Mouse (Mus musculus) frontal cortex, postnatal 36 days (tissue): ENCODE measurements at regions not wholly inside any gene's neighbourhood (a gene's known extent, or its start where the extent isn't known, plus 50 kb on each side); places are given as distances from the start of the nearest gene placed in this dataset.

Experiments
- DNase-seq, 2 experiments: peaks; one replicate each; pipeline ENCODE4 v3.0.0; 2022; ENCODE audit warnings: low spot score in 2 of 2

DNA sequence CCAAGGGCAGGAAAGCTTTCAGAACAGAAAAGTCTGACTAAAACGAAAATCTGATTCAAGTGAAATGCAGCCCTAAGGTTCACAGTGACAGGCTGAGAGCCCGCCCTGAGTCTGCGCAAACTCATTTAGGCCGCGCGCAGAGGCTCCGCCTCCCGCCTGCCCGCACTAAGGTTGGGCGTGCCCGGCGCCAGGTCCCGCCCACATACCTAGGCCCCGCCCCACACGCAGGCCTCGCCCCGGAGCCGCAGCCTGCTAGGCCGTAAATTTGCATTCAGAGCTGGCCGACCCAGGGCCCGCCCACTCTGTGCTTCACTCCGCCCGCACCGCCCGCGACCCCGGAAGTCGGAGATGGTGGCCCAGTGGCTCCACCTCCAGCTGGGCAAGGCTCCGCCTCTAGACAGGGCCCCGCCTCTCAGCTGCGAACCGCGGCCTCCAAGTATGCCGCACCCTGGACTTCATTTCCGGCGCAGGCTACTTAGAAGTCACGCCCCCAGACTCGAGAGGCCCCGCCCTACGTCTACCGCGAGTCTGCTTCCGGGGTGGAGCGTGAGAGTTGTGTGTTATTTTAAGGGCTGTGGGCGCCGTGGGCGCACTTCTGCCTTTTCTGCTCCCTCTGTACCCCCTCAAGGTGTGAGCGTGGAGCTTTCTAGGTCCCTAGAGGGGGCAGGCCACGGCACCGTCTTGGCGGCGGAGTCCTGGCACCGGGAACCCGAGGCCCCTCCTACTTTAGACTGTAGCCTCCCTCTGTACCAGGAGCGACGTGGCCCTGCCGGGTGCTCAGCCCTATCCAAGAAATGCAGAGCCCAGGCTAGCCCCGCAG is 52.3 kb upstream of the Wnt7b start:
- peak; percentile 99 to 100 for DNase-seq

DNA sequence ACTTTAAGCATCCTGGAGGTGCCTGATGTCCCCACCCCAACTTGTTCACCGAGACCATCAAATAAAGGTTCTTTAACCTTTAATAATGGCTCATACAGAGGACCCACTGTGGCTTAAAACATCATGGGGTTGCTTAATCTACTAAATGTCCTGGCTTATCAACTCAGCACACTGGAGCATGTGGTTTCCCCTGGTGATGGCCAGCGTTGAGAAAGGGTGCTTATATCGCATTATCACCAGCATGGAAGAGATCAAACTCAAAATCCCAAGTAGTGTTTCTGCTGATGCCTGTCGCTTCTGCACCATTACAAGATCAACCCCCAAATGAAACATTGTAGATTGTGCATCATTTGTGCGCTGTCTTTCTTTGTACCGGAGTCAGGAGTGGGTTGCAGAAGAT is 53.2 kb upstream of the Wnt7b start:
- DNase-seq = no peak

DNA sequence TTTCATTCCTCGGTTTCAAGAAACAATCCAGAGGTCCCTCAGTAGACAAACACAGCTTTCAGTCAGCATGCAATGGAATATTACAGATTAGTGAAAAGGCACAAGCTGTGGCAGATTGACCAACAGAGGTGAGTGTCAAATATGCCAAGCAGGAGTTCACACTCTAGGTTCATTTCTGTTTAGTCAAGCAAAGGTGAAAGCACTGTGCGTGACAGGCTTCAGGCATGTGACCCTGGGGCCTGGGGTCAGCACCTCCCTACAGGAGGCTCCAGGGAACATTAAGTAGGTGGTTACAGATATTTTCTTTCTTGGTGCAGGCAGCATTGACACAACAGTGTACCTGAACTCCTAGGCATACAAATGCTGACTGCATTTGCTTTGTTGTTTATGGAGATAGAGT is 57.3 kb upstream of the Wnt7b start:
- DNase-seq = no peak

DNA sequence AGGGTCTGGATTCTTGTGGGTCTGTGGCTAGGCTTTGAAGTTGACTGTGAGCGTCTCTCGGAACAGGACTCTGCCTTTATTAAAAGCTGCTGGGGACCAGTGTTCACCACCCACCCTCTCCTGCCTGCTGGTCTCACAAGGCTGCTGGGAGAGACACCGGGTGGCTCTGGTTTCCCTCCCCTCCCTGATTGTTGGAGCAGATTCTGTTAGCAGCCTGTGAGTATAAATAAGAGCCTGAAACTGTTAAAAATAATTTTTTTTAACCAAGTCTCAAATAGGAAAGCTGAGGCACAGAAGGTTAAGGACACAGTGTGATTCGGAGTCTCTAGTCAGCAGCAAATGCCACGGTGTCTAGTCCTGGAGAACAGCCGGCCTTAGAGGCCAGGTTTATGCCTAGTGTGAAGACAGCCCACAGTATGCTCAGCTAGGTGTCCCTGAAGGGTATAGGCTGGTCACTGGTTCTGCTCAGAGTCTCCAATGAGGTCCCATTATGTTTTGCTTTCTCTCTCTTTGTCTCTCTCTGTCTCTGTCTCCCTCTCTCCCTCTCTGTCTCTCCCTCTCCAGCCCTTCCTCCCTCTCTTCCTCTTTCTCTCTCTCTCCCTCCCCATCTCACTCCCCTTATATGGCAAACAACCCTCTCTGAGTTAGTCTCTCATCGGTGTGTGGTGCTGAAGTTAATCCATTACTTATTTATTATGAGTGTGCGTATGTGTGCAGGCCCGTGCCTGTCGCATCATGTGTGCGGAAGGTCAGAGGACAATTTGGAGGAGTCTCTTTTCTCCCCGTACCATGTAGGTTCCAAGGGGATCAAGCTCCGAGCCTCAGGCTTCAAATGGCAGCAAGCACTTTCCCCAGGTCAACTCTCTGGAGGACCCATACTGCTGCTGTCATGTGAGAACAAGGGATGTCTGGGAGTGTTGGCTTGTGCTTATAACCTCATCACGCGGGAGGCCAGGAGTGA is 59.1 kb upstream of the Wnt7b start:
- DNase-seq = no peak

DNA sequence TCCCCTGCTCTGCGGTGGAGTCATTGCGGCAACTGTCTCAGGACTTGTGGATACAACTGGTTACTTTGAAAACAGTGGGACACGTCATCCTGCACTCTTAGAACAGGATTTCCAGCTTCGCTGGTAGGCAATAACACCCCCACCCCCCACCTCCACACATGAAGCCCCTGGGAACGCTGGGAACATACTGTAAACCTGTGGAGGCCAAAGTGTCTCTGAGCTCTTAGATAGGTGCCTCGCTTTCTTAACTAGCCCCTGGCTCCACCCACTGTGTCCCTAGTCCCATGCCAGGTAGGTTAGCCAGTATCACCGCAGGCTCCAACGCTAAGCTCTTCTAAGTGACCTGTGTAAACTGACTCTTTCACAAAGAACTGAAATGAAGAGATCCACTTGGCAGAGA is 63.1 kb upstream of the Wnt7b start:
- DNase-seq = no peak

DNA sequence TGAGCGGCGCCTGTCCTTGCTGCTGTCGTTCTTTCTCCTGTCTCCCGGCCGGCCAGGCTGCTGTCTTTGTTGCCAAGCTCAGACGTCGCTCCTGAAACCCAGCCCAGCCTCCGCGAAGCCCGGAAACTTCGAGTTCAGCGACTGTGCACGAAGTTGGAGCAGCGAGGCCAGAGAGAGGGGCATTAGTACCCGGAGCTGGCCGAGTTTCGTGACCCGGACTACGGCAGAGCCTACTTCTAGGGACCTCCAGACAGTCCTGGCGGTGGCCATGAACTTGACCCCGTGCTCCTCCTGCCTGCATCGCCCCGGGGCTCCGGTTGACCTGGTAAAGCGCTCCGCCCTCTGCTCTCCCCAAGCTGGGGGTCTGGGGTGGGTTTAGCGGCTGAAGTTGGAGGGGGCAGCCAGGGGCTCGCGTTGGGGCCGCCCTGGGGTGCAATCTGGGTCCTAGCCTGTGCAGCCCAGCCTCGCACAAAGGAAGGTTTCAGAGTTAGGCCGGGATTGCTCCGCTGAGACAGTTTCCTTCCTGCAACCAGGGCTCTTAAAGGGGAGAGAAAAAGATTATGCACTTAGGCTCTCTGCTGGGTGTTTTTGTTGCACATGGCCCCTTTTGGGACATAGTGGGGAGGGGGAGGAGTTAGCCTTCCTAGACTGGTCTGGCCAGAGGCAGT is 63.8 kb upstream of the Wnt7b start:
- no peak for DNase-seq

DNA sequence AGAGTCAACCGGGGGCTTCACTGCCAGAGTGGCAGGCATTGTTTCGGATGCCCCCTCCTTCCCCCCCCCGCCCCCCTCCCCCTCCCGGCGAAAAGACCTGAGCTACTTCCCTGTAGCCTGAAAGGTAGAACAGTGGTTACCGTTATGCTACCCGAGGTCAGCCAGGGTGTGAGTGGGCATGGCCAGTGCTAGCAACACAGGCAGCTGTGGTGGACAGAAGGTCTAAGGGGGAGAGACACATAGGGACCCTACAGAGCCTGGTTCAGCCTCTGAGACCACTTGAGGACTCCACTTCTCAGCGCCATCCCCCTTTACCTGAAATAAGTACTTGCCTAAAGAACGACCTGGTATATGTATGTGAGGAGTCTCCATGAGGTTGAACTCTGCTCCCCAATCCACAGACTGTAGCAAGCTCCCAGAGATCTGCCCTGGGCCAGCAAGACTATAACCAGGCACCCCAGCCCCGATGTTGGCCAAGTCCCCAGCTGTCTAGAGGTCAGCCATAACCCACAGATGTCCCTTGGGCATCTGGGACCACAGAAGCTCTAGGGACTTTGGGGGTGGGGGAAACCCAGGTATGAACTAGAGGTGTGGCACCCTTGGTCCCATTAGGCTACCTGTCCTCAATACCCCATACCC is 64.5 kb upstream of the Wnt7b start:
- DNase-seq = no peak

DNA sequence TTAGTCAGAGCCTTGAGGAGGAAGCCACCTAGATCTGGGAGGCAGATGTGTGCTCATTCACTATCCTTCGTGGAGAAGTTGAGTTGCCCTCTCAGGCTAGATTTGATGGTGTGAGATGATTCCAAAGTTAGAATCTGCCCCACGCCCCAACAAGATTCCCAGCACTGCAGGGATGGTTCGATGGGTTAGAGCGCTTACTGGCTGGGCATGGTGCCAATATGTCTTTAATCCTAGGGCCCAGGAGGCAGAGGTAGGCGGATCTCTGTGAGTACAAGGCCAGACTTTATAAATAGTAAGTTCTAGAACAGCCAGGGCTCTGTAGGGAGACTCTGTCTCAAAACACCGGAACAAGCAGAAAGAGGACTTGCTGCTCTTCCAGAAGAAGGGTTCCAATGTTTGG is 65.3 kb upstream of the Wnt7b start:
- DNase-seq = no peak

DNA sequence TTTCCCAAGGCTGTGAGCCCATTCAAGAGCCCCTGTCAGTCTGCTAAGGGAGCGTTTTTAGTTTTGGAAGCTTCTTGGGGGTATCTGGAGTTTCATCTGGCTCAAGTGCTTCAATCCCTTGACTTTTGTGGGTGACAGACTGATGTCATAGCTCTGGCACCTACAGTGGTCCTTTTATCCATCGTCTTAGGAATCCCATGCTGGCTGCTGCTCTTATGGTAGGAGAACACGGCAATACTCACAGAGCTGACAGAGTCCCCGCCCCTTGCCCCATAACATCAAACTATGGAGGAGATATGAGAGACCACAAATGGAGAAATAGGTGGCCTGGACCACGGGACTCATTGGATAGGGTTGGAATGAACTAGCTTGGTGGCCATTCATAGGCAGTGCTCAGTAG is 68.0 kb upstream of the Wnt7b start:
- no peak for DNase-seq

DNA sequence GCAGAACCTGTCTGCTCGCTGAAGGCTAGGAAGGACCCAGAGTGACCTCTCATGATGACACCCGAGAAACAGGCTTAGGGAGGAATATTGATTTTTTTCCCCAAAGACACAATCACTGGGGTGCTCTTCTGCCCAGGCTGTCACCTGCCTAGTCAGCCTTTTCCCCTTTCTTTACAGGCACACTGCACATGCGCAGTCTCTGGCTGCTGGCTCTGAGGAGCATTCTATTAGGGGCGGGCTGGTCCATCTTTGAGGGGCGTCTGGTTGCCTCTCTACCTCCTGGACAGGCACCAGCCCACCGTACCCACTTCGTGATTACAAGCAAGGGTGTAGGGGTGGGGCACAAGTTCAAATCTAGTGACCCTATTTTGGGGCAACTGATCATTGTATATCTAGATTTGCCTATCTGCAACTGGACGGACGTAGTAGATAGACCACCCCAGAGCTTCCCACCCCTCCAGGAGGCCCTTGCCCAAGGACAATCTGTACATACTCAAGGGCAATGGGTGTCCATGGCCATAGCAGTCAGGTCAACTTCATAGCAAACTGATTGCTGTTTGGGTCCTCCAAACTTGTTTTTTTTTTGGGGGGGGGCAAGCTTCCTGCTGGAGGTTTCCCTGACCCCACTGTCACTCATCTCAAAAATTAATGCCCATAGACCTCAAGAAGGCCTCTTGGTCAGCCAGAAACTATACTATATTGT is 69.6 kb upstream of the Wnt7b start:
- DNase-seq = no peak

DNA sequence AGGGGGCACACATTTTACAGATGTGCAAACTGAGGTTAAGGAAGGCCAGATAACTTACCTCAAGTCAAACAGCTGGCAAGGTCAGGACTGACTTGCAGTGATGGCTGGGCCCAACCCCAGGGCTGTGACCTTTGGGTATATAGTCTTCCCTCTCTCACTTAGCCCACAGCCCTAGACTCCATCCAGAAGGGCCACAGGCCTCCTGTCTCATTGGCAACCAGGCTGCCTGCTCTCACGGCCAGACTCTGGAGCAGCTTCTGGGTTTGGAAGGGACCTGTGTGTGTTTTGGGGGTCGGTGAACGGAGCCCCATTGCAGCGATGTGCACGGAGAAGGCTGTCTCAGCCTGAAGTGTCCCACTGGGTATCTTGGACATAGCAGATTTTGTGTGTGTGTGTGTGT is 70.2 kb upstream of the Wnt7b start:
- DNase-seq = no peak

DNA sequence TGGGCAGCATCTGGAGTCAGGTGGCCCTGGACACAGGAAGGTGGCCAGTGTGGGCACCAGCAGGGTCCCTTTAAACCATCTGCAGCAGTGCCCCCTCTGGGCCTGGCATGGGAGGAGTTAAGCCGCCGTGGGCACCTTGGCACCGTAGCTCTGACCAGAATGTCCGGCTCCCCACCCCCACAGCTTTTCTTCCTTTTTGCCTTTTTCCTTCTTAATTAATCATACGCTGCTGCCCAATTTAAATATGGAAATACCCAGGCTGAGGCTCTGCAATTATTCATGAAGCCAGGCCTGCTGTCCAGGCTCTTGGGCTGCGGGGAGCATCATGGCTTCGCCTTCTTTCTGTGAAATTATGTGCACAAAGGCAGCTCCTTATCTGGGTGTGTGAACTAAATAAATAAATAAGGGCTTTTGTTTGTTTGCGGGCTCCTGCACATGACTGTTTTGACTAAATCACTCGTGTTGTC is 70.6 kb upstream of the Wnt7b start:
- peak in 1 of 2 experiments; percentile 56 for DNase-seq

DNA sequence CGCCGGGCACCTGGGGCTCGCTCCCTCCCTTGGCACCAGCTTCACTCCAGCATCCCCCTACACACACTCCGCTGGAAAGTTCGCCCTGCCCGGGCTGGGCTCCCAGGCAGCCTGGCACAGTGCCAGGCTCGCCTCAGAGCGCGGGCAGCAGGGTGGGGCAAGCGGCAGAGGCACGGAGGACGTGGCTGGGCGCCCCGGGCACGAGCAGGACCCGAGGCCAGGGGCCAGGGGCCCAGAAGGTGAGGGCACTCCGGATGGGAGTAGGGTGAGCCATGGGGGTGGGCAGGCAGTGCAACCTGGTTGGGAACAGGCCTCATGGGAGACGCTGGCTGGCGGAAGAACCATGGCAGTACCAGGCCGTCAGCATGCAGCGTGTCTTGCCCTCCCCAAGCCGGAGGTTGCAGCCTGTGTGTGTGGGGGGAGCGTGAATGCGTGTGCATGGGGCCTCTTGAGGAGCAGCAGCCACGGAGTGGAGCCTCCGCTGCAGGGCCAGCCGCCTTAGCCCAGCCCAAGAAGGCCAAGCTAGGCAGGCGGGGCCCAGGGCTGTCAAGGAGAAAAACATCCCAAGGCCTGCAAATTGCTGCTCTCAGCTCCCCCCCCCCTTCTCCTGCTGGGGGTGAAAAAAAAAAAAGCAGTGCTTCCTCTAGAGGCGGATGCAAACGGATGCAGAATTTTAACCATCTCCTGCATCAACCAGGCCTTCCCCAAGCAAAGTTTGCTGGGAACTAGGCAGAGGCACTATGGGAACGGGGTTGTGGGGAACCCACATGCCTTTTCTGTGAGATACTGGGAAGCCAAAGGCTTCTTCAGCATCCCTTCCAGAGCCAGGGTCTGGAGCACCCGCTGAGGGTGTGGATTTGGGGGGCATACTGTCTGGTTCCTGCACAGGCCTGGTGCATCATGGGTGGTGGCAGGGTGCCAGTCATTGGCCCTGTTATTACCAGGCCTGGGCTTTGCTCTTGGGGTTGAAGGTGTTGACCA is 71.4 kb upstream of the Wnt7b start:
- peak; percentile 75 to 83 for DNase-seq

DNA sequence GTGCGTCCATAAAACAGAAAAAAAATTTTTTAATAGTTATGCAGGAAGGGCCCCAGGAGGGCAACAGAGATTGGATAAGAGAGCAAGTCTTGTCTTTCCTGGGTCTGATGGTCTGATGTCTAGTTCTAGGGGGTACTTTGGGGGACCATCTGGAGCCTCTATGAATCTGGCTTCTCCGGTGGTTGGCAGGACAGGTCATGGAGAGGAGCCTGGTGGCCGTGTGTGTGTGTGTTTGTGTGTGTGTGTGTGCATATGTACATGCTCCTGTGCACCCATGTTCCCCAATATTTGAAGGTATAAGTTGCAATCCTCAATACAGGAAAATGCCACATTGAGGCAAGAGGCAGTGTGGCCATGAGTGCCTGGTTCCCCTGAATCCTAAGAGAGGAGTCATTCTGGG is 72.5 kb upstream of the Wnt7b start:
- DNase-seq = no peak

DNA sequence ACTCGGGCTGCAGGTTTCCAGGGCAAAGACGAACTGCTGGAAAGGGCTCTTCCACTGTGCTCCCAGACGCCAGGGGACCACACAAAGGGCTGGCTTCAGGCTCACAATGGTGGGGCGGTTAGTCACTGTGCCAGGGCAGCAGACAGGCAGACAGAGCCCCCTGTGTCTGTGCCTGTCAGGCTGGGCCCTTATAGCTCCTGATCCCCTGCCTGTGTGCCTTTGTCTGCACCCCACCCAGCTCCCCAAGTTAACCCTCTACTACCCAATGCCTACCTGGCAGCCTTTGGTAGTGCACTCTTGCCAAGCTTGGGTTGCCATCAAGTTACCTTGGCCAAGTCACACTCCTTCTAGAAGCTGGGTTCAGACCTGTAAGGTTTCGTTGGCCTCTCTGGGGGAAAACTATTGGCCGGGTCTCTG is 73.5 kb upstream of the Wnt7b start:
- DNase-seq = no peak

DNA sequence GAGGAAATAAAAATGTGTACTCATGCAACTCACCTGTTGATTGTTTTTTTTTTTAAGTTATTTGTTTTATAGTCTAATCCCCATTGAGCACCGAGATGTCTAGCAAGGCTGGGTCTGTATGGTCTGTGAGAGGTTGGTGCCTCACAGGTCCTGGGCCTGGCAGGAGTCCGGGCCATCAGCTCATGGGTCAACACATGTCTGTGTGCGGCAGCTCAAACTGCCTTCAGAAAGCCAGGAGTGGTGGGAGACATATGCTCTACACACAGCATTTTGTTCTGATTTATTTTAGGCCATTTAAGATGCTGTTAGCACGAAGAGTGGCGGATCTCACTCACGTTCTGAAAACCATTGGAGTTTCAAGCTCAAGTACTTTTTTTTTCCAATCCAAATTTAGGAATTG is 74.6 kb upstream of the Wnt7b start:
- no peak for DNase-seq

DNA sequence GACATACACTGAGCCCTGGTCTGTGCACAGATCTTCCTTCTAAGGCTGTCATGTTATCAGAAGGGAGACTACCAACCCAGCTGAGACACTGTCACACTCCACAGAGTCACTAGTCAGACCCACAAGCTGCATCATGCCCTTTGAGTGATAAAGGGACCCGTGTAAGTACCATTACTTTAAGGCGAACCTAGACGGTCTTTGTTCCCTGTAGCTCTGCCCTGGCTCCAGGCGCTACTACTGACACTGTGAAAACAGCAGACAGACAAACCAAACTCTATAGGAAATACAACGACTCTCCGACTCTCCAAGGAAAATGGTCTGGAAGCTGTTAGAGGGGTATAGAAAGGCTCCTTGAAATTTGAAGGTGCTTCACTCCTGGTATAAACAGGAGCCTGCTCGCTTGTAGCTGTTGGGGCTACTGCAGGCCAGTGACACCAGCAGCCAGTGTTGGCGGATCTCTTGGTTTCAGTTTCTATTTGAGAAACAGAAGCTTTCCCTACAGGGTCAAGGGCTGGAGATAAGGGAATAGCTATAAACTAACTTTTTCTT is 75.2 kb upstream of the Wnt7b start:
- DNase-seq = no peak

DNA sequence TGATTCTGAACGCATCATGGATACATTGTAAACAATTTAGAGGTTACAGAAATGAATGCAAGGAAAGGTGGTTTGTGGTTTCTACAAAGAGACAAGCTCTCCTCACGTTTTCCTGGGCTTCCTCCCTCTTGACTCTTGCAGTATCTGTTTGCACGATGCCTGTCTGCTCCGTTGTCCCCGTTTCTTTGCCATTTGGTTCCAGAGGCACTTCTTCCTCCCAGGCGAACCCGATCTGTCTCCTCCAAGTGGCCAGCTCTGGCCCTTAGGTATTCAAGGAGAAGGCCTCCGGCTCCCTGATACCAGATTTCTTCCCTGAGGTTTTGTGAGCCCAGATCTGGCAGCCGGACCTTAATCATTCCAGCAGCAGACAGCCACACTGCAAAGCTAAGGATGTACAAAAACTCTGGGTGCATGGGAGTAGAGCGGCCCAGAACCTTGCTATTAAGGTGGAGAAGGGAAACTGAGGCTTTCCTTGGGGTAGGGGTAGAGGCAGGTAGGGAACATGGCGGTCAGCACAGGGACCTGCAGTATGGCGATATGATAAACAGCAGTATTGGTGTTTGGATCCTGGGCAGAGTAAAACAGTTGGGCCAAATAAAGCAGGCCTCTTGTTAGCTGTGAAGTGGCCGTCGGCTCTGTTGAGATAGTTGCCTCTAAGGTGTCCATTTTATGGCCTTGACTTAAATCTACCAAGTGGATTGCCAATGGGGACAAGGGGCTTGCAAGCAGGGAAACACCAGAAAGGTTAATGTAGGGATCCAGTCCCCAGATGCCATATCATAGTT is 76.0 kb upstream of the Wnt7b start:
- DNase-seq = no peak
